Comparison of ENCODE assay signal across 14 mouse cellular contexts in the genomic region with DNA sequence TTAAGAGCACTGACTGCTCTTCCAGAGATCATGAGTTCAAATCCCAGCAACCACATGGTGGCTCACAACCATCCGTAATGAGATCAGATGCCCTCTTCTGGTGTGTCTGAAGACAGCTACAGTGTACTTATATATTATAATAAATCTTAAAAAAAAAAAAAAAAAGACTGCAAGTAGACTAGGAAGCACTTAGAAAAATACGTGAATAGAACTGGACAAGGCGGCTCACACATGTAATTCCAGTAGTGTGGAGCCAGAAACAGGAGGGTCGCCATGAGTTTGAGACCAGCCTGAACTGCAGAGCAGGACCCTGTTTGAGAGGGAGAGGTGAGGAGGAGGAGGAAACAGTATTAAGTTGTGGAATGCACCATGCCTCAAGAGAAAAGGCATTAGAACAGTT. TPM values are rescaled to one million over a fixed set of nuclear protein-coding genes. Genes with fewer than 3 reads are reported as not detected.
DNase-seq lines count a peak whose midpoint lies in the region; ATAC-seq and TF ChIP-seq lines count a peak whose summit lies in the region.
"Not testable (repeated sequence)": the region's sequence is repeated elsewhere in the genome, so short reads cannot be mapped to it uniquely, and the experiment has no call there.
"Had no signal": no experiment of that assay in that cellular context is flagged by ENCODE, and none has a peak within 500 bp of the region (broad histone marks: within the 10 kb centered on the region; RNA-seq: fewer than 3 reads in every experiment).

No protein-coding gene starts in this region.

- not testable (repeated sequence) for TF ChIP-seq POLR2A in MEL (IDR thresholded peaks at IDR 0.05; ENCODE audit: control insufficient read depth in 1 of 2, insufficient read depth in 1 of 2, low read depth in 1 of 2, low read length in 2 of 2, poor library complexity in 1 of 2)

- ATAC-seq in embryonic facial prominence, embryonic 15.5 days (ENCODE audit: insufficient number of reproducible peaks, low FRiP score, low TSS enrichment, low read depth); heart, embryonic 11.5 days (replicated peaks; ENCODE audit: insufficient number of reproducible peaks, low FRiP score, low TSS enrichment); hindbrain, embryonic 14.5 days (ENCODE audit: low FRiP score); kidney, embryonic 16.5 days (ENCODE audit: low FRiP score, low TSS enrichment); liver, embryonic 15.5 days (ENCODE audit: insufficient read depth); midbrain, embryonic 11.5 days (ENCODE audit: low FRiP score); neural tube, embryonic 13.5 days (ENCODE audit: low read depth): not testable (repeated sequence)

- H3K36me3 ChIP-seq in MEL (ENCODE audit: control insufficient read depth in 1 of 2, insufficient read depth in 2 of 2, low read length in 2 of 2) = peaks cover 2 to 27% of the 10 kb centered on the region in 2 experiments; a peak in 3 of 4 replicates
- H3K36me3 ChIP-seq in embryonic facial prominence, embryonic 15.5 days = peaks cover 30% of the 10 kb centered on the region
- H3K36me3 ChIP-seq in heart, embryonic 11.5 days (ENCODE audit: control insufficient read depth, insufficient read depth, low read length) = peaks cover 12% of the 10 kb centered on the region
- H3K36me3 ChIP-seq in hindbrain, embryonic 14.5 days (replicated peaks; ENCODE audit: control insufficient read depth, insufficient read depth) = peaks cover 21% of the 10 kb centered on the region
- peaks cover 30% of the 10 kb centered on the region for H3K36me3 ChIP-seq in kidney, embryonic 16.5 days (ENCODE audit: insufficient read depth, low read length)
- peaks cover 37% of the 10 kb centered on the region for H3K36me3 ChIP-seq in liver, embryonic 15.5 days (replicated peaks)
- H3K36me3 ChIP-seq in midbrain, embryonic 11.5 days (ENCODE audit: control insufficient read depth, insufficient read depth, low read length) = not testable (repeated sequence)
- H3K36me3 ChIP-seq in neural tube, embryonic 13.5 days = peaks cover 33% of the 10 kb centered on the region

- H3K4me2 ChIP-seq in embryonic facial prominence, embryonic 15.5 days (replicated peaks) = peak overlapping the region; percentile 60
- H3K4me2 ChIP-seq in heart, embryonic 11.5 days = peak overlapping the region; percentile 77
- H3K4me2 ChIP-seq in hindbrain, embryonic 14.5 days (replicated peaks) = peak overlapping the region; percentile 64
- peak overlapping the region; percentile 58 for H3K4me2 ChIP-seq in kidney, embryonic 16.5 days (replicated peaks; ENCODE audit: low read depth, low read length)
- peak overlapping the region; percentile 74 for H3K4me2 ChIP-seq in liver, embryonic 15.5 days
- peak overlapping the region; percentile 62; the same call in 1 of the 2 replicates for H3K4me2 ChIP-seq in midbrain, embryonic 11.5 days
- H3K4me2 ChIP-seq in neural tube, embryonic 13.5 days = peak overlapping the region; percentile 66

- H3K4me1 ChIP-seq in MEL (ENCODE audit: control insufficient read depth in 1 of 2, insufficient read depth in 2 of 2, low read length in 2 of 2) = peaks cover 14 to 32% of the 10 kb centered on the region in 2 experiments
- peaks cover 12% of the 10 kb centered on the region; the same call in 1 of the 2 replicates for H3K4me1 ChIP-seq in embryonic facial prominence, embryonic 15.5 days
- H3K4me1 ChIP-seq in heart, embryonic 11.5 days (ENCODE audit: control insufficient read depth, insufficient read depth, low read length); hindbrain, embryonic 14.5 days (replicated peaks; ENCODE audit: control insufficient read depth, insufficient read depth, low read length); midbrain, embryonic 11.5 days (ENCODE audit: control insufficient read depth, insufficient read depth, low read length): not testable (repeated sequence)
- H3K4me1 ChIP-seq in kidney, embryonic 16.5 days (ENCODE audit: insufficient read depth, low read length) = peaks cover 11% of the 10 kb centered on the region
- H3K4me1 ChIP-seq in liver, embryonic 15.5 days (replicated peaks) = peaks cover 74% of the 10 kb centered on the region
- H3K4me1 ChIP-seq in neural tube, embryonic 13.5 days (replicated peaks) = peaks cover 23% of the 10 kb centered on the region

- H3K79me2 ChIP-seq in MEL (ENCODE audit: control insufficient read depth, insufficient read depth, low read length, poor library complexity) = peaks cover 32% of the 10 kb centered on the region

- TF ChIP-seq CTCF in MEL (IDR thresholded peaks at IDR 0.05 in 2 of 3, conservative IDR thresholded peaks at IDR 0.05 in 1 of 3; ENCODE audit: control insufficient read depth in 1 of 3, insufficient read depth in 1 of 3, low read depth in 2 of 3, low read length in 3 of 3, poor library complexity in 1 of 3, severe bottlenecking in 1 of 3) = not testable (repeated sequence)

- not testable (repeated sequence) for DNase-seq in MEL (ENCODE audit: low read depth, low spot score); hindbrain, embryonic 14.5 days (ENCODE audit: low spot score); midbrain, embryonic 11.5 days (ENCODE audit: low spot score, missing footprints)

- 87% methylated on average over 4 of the region's 4 CpGs for WGBS in embryonic facial prominence, embryonic 15.5 days
- 90% methylated on average over 4 of the region's 4 CpGs for WGBS in heart, embryonic 11.5 days (ENCODE audit: insufficient replicate concordance)
- 97% methylated on average over 4 of the region's 4 CpGs for WGBS in hindbrain, embryonic 14.5 days
- WGBS in kidney, embryonic 16.5 days = 86% methylated on average over 4 of the region's 4 CpGs
- 64% methylated on average over 4 of the region's 4 CpGs for WGBS in liver, embryonic 15.5 days (ENCODE audit: insufficient replicate concordance)
- WGBS in midbrain, embryonic 11.5 days = 90% methylated on average over 4 of the region's 4 CpGs
- WGBS in neural tube, embryonic 13.5 days = 94% methylated on average over 4 of the region's 4 CpGs

- not testable (repeated sequence) for H3K27me3 ChIP-seq in MEL (ENCODE audit: control insufficient read depth in 1 of 2, insufficient read depth in 2 of 2, low read length in 2 of 2); embryonic facial prominence, embryonic 15.5 days; heart, embryonic 11.5 days (ENCODE audit: control insufficient read depth, insufficient read depth, low read length); hindbrain, embryonic 14.5 days (ENCODE audit: control insufficient read depth, insufficient read depth, low read length); kidney, embryonic 16.5 days (ENCODE audit: insufficient read depth, low read length); liver, embryonic 15.5 days; midbrain, embryonic 11.5 days (ENCODE audit: control insufficient read depth, insufficient read depth, low read length); neural tube, embryonic 13.5 days

- TF ChIP-seq RAD21 in MEL (IDR thresholded peaks at IDR 0.05; ENCODE audit: low read depth, low read length) = not testable (repeated sequence)

- not testable (repeated sequence) for H3K9me3 ChIP-seq in MEL (replicated peaks; ENCODE audit: insufficient read depth, low read length); embryonic facial prominence, embryonic 15.5 days (replicated peaks); heart, embryonic 11.5 days (replicated peaks; ENCODE audit: control insufficient read depth, low read length); hindbrain, embryonic 14.5 days (ENCODE audit: control insufficient read depth, low read length); kidney, embryonic 16.5 days (ENCODE audit: low read length); liver, embryonic 15.5 days (replicated peaks); midbrain, embryonic 11.5 days (ENCODE audit: control insufficient read depth, low read length); neural tube, embryonic 13.5 days

- TF ChIP-seq EP300 in MEL (IDR thresholded peaks at IDR 0.05; ENCODE audit: low read depth in 1 of 2, low read length in 2 of 2) = not testable (repeated sequence)

- peak overlapping the region; percentile 72 to 82 for H3K4me3 ChIP-seq in MEL (ENCODE audit: control insufficient read depth in 1 of 2, insufficient read depth in 1 of 2, low read depth in 2 of 2, low read length in 2 of 2)
- peak overlapping the region; percentile 69 for H3K4me3 ChIP-seq in embryonic facial prominence, embryonic 15.5 days (replicated peaks)
- H3K4me3 ChIP-seq in heart, embryonic 11.5 days (ENCODE audit: low read depth, low read length) = peak overlapping the region; percentile 70; the same call in 1 of the 2 replicates
- peak overlapping the region; percentile 47; the same call in 1 of the 2 replicates for H3K4me3 ChIP-seq in hindbrain, embryonic 14.5 days (replicated peaks; ENCODE audit: low read length)
- not testable (repeated sequence) for H3K4me3 ChIP-seq in kidney, embryonic 16.5 days (ENCODE audit: low read length)
- peak overlapping the region; percentile 74 for H3K4me3 ChIP-seq in liver, embryonic 15.5 days (replicated peaks)
- peak overlapping the region; percentile 49 for H3K4me3 ChIP-seq in midbrain, embryonic 11.5 days (ENCODE audit: low read depth, low read length)
- peak overlapping the region; percentile 49 for H3K4me3 ChIP-seq in neural tube, embryonic 13.5 days

- peak overlapping the region; percentile 94 for H3K9ac ChIP-seq in MEL (ENCODE audit: control insufficient read depth, low read depth, low read length, poor library complexity, severe bottlenecking)
- H3K9ac ChIP-seq in embryonic facial prominence, embryonic 15.5 days; heart, embryonic 11.5 days (ENCODE audit: low read depth, low read length); hindbrain, embryonic 14.5 days; kidney, embryonic 16.5 days (replicated peaks; ENCODE audit: low read length); midbrain, embryonic 11.5 days (ENCODE audit: low read length); neural tube, embryonic 13.5 days: not testable (repeated sequence)
- peak overlapping the region; percentile 69; the same call in 1 of the 2 replicates for H3K9ac ChIP-seq in liver, embryonic 15.5 days

- H3K27ac ChIP-seq in MEL (ENCODE audit: control insufficient read depth, low read depth, low read length) = peak overlapping the region; percentile 19; the same call in 1 of the 2 replicates
- H3K27ac ChIP-seq in embryonic facial prominence, embryonic 15.5 days (replicated peaks); heart, embryonic 11.5 days (ENCODE audit: low read depth, low read length); hindbrain, embryonic 14.5 days; kidney, embryonic 16.5 days (ENCODE audit: low read length); midbrain, embryonic 11.5 days (ENCODE audit: low read depth, low read length); neural tube, embryonic 13.5 days (replicated peaks): not testable (repeated sequence)
- peak overlapping the region; percentile 100 for H3K27ac ChIP-seq in liver, embryonic 15.5 days (replicated peaks)

RNA-seq across cellular contexts. Expression of gene Smg9, which starts 1.1 kb away (rescaled TPM):
- total RNA-seq in MEL (2012; rRNA removed) = 47.5 and 54.6 TPM in 2 replicates
- 10 to 100 TPM in 1 of 2 experiments, not detected in 1; 95.3 TPM for polyA plus RNA-seq in MEL (2012; ENCODE audit: insufficient read depth in 1 of 2, insufficient read length in 2 of 2, low read depth in 1 of 2, low replicate concordance in 2 of 2, missing spikeins in 1 of 2)
- polyA plus RNA-seq in embryonic facial prominence, embryonic 15.5 days (2015; fragmentation: Nextera tagmentation; extraction: Ambion mirVana) = 24.8 and 27.6 TPM in 2 replicates
- polyA plus RNA-seq in heart, embryonic 11.5 days (2014; fragmentation: Nextera tagmentation; extraction: Ambion mirVana) = 17.5 and 21.2 TPM in 2 replicates
- 30.1 and 30.3 TPM in 2 replicates for polyA plus RNA-seq in hindbrain, embryonic 14.5 days (2014; fragmentation: Nextera tagmentation; extraction: Ambion mirVana)
- polyA plus RNA-seq in kidney, embryonic 16.5 days (2015; fragmentation: Nextera tagmentation; extraction: Ambion mirVana) = 28.3 and 31.9 TPM in 2 replicates
- polyA plus RNA-seq in liver, embryonic 15.5 days (2015; fragmentation: Nextera tagmentation; extraction: Ambion mirVana) = 14.8 and 15.9 TPM in 2 replicates
- 18.7 and 20.9 TPM in 2 replicates for polyA plus RNA-seq in midbrain, embryonic 11.5 days (2014; fragmentation: Nextera tagmentation; extraction: Ambion mirVana)
- polyA plus RNA-seq in neural tube, embryonic 13.5 days (2015; fragmentation: Nextera tagmentation; extraction: Ambion mirVana) = 36.2 and 37.7 TPM in 2 replicates

RNA-seq across cellular contexts. Expression of gene Kcnn4, which starts 30.4 kb away (rescaled TPM):
- 175 and 256 TPM in 2 replicates for total RNA-seq in MEL (2012; rRNA removed)
- 100 to 1,000 TPM in 1 of 2 experiments, not detected in 1; 188 TPM for polyA plus RNA-seq in MEL (2012; ENCODE audit: insufficient read depth in 1 of 2, insufficient read length in 2 of 2, low read depth in 1 of 2, low replicate concordance in 2 of 2, missing spikeins in 1 of 2)
- polyA plus RNA-seq in embryonic facial prominence, embryonic 15.5 days (2015; fragmentation: Nextera tagmentation; extraction: Ambion mirVana) = 3.1 and 4.0 TPM in 2 replicates
- polyA plus RNA-seq in heart, embryonic 11.5 days (2014; fragmentation: Nextera tagmentation; extraction: Ambion mirVana) = 9.9 and 11.2 TPM in 2 replicates
- 1.7 and 2.8 TPM in 2 replicates for polyA plus RNA-seq in hindbrain, embryonic 14.5 days (2014; fragmentation: Nextera tagmentation; extraction: Ambion mirVana)
- 4.4 and 4.9 TPM in 2 replicates for polyA plus RNA-seq in kidney, embryonic 16.5 days (2015; fragmentation: Nextera tagmentation; extraction: Ambion mirVana)
- polyA plus RNA-seq in liver, embryonic 15.5 days (2015; fragmentation: Nextera tagmentation; extraction: Ambion mirVana) = 127 and 144 TPM in 2 replicates
- 2.8 and 3.4 TPM in 2 replicates for polyA plus RNA-seq in midbrain, embryonic 11.5 days (2014; fragmentation: Nextera tagmentation; extraction: Ambion mirVana)
- 2.1 and 2.2 TPM in 2 replicates for polyA plus RNA-seq in neural tube, embryonic 13.5 days (2015; fragmentation: Nextera tagmentation; extraction: Ambion mirVana)

RNA-seq across cellular contexts. Expression of gene Lypd5, which starts 51.5 kb away (rescaled TPM):
- total RNA-seq in MEL (2012; rRNA removed) = not detected in 2 replicates
- not detected for polyA plus RNA-seq in MEL (2012; ENCODE audit: insufficient read depth in 1 of 2, insufficient read length in 2 of 2, low read depth in 1 of 2, low replicate concordance in 2 of 2, missing spikeins in 1 of 2)
- polyA plus RNA-seq in embryonic facial prominence, embryonic 15.5 days (2015; fragmentation: Nextera tagmentation; extraction: Ambion mirVana) = 30.8 and 40.2 TPM in 2 replicates
- not detected in 2 replicates for polyA plus RNA-seq in heart, embryonic 11.5 days (2014; fragmentation: Nextera tagmentation; extraction: Ambion mirVana)
- not detected in 2 replicates for polyA plus RNA-seq in hindbrain, embryonic 14.5 days (2014; fragmentation: Nextera tagmentation; extraction: Ambion mirVana)
- polyA plus RNA-seq in kidney, embryonic 16.5 days (2015; fragmentation: Nextera tagmentation; extraction: Ambion mirVana) = not detected in 2 replicates
- polyA plus RNA-seq in liver, embryonic 15.5 days (2015; fragmentation: Nextera tagmentation; extraction: Ambion mirVana) = not detected in 2 replicates
- not detected in 2 replicates for polyA plus RNA-seq in midbrain, embryonic 11.5 days (2014; fragmentation: Nextera tagmentation; extraction: Ambion mirVana)
- polyA plus RNA-seq in neural tube, embryonic 13.5 days (2015; fragmentation: Nextera tagmentation; extraction: Ambion mirVana) = not detected in 2 replicates
- total RNA-seq: adrenal gland, adult 2 months; gastrocnemius, postnatal 14 days; layer of hippocampus, postnatal 25 days; left cerebral cortex, postnatal 36 days; monocyte, adult 5-6 weeks had no signal
- polyA plus RNA-seq: adrenal gland, adult 2 months; inflammation-experienced regulatory T-cells, adult 6 months had no signal

RNA-seq across cellular contexts. Expression of gene Irgc1, which starts 51.6 kb away (rescaled TPM):
- total RNA-seq in MEL (2012; rRNA removed) = not detected in 2 replicates
- not detected for polyA plus RNA-seq in MEL (2012; ENCODE audit: insufficient read depth in 1 of 2, insufficient read length in 2 of 2, low read depth in 1 of 2, low replicate concordance in 2 of 2, missing spikeins in 1 of 2)
- 0.21 TPM in 1 of 2 replicates, not detected in the other for polyA plus RNA-seq in embryonic facial prominence, embryonic 15.5 days (2015; fragmentation: Nextera tagmentation; extraction: Ambion mirVana)
- polyA plus RNA-seq in heart, embryonic 11.5 days (2014; fragmentation: Nextera tagmentation; extraction: Ambion mirVana) = not detected in 2 replicates
- not detected in 2 replicates for polyA plus RNA-seq in hindbrain, embryonic 14.5 days (2014; fragmentation: Nextera tagmentation; extraction: Ambion mirVana)
- polyA plus RNA-seq in kidney, embryonic 16.5 days (2015; fragmentation: Nextera tagmentation; extraction: Ambion mirVana) = not detected in 2 replicates
- 0.18 TPM in 1 of 2 replicates, not detected in the other for polyA plus RNA-seq in liver, embryonic 15.5 days (2015; fragmentation: Nextera tagmentation; extraction: Ambion mirVana)
- polyA plus RNA-seq in midbrain, embryonic 11.5 days (2014; fragmentation: Nextera tagmentation; extraction: Ambion mirVana) = not detected in 2 replicates
- not detected in 2 replicates for polyA plus RNA-seq in neural tube, embryonic 13.5 days (2015; fragmentation: Nextera tagmentation; extraction: Ambion mirVana)
- total RNA-seq: adrenal gland, adult 2 months; layer of hippocampus, postnatal 25 days; monocyte, adult 5-6 weeks had no signal
- polyA plus RNA-seq: adrenal gland, adult 2 months; inflammation-experienced regulatory T-cells, adult 6 months had no signal

Comparison
In these comparisons a context has a peak if more than half of its experiments do, and no peak if none do; other contexts are left out.
1. RNA of gene Lypd5, which starts 51.5 kb away (polyA plus RNA-seq): 30.8 to 40.2 TPM in embryonic facial prominence, embryonic 15.5 days; not detected in kidney, embryonic 16.5 days, not detected in MEL, not detected in heart, embryonic 11.5 days, not detected in hindbrain, embryonic 14.5 days, not detected in liver, embryonic 15.5 days, not detected in midbrain, embryonic 11.5 days and not detected in neural tube, embryonic 13.5 days; every median in the first group is over 10 times any median in the second.
2. Peak in every context shown above with its lines, with median percentiles within 50 percentile points of each other: H3K4me2 ChIP-seq.